Mouse (Mus musculus): Measurements from ENCODE around the gene Gm7347. TPM values are rescaled to one million over a fixed set of nuclear protein-coding genes. Genes with fewer than 3 reads are reported as not detected.
"Not testable (repeated sequence)": the region's sequence is repeated elsewhere in the genome, so short reads cannot be mapped to it uniquely, and the experiment has no call there.

The Gm7347 gene
- polyA plus RNA-seq, 1 experiment, result not detected

DNA sequence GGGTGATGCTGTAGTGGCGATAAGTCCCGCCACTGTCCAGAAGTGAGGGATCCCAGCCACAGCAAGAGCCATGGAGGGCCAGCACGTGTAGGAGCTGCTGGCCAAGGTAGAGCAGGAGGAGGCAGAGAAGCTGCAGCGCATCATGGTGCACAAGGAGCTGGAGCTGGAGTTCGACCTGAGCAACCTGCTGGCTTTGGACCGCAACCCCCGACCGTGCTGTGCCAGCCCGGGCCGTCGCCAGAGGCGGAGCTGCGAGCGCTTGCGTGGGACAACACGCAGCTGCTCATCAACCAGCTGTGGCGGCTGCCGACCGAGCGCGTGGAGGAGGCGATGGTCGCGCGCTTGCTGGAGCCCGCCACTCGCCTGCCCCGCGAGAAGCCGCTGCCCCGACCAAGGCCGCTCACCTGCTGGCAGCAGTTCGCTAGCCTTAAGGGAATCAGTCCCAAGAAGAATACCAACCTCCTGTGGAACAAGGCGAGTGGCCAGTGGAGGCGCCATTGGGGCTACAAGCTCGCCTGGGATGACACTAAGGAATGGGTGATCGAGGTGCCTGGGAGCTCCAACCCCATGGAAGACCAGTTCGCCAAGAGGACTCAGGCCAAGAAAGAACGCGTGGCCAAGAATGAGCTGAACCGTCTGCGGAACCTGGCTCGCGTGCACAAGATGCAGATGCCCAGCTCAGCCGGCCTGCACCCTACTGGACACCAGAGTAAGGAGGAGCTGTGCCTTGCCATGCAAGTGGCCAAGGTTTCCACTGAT, 51.3 kb downstream of the Gm7347 start:
- H3K36me3 ChIP-seq (ENCODE audit: control insufficient read depth, insufficient read depth, low read length, poor library complexity, severe bottlenecking); H3K9ac ChIP-seq (ENCODE audit: low read depth, poor library complexity, severe bottlenecking); H3K27ac ChIP-seq (ENCODE audit: insufficient read depth, low read length); H3K4me1 ChIP-seq (ENCODE audit: control insufficient read depth, insufficient read depth, low read length); H3K27me3 ChIP-seq (ENCODE audit: control insufficient read depth, insufficient read depth, low read length, poor library complexity, severe bottlenecking); H3K9me3 ChIP-seq (replicated peaks; ENCODE audit: control insufficient read depth, insufficient read depth, low read length, poor library complexity, severe bottlenecking): not testable (repeated sequence)
- TF ChIP-seq CTCF (IDR thresholded peaks at IDR 0.05; ENCODE audit: low read depth, low read length), result peak; percentile 14
- peak overlapping the region; percentile 11 for H3K4me3 ChIP-seq (ENCODE audit: low read depth, low read length)

DNA sequence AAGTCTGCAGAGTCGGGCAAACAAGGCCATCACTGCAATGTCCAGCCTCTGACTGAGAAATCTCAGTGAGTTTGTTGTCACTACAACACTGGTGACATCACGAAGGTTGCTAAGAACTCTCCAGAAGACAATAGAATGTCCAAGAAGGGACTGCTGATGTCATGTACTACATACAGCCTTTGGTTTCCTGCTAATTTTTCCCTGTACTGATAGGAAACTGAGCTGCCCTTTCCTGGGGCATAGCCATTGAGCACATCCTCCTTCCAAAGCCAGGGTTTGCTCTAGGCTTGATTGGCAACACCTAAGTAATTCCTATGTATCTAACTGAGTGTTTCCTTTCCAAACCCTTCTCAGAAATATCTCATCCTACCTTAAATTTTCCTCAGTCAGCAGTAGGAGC, 53.7 kb downstream of the Gm7347 start, which contains the start of gene Gm1979:
Gene Gm1979, minus strand, starts transcription at position 101 of the 400 bp plus-strand sequence.
- not testable (repeated sequence) for H3K4me3 ChIP-seq (ENCODE audit: low read depth, low read length); H3K9ac ChIP-seq (ENCODE audit: low read depth, poor library complexity, severe bottlenecking); H3K27ac ChIP-seq (ENCODE audit: insufficient read depth, low read length); H3K36me3 ChIP-seq (ENCODE audit: control insufficient read depth, insufficient read depth, low read length, poor library complexity, severe bottlenecking); H3K27me3 ChIP-seq (ENCODE audit: control insufficient read depth, insufficient read depth, low read length, poor library complexity, severe bottlenecking); H3K9me3 ChIP-seq (replicated peaks; ENCODE audit: control insufficient read depth, insufficient read depth, low read length, poor library complexity, severe bottlenecking); H3K4me1 ChIP-seq (ENCODE audit: control insufficient read depth, insufficient read depth, low read length)

Other genes with a start within 250 kb of the Gm7347 start
- not detected in 2 replicates for gene Gm21663, start 116.2 kb downstream of the Gm7347 start, polyA plus RNA-seq (2011; ENCODE audit: insufficient read depth, insufficient read length, low read depth, missing spikeins)
- not detected in 2 replicates for gene Gm21671, start 104.2 kb downstream of the Gm7347 start, polyA plus RNA-seq (2011; ENCODE audit: insufficient read depth, insufficient read length, low read depth, missing spikeins)
- not detected in 2 replicates for gene Gm21680, start 85.9 kb downstream of the Gm7347 start, polyA plus RNA-seq (2011; ENCODE audit: insufficient read depth, insufficient read length, low read depth, missing spikeins)
- gene Gm21698, start 69.9 kb downstream of the Gm7347 start, polyA plus RNA-seq (2011; ENCODE audit: insufficient read depth, insufficient read length, low read depth, missing spikeins), result not detected in 2 replicates
- gene Gm1979, start 53.8 kb downstream of the Gm7347 start, polyA plus RNA-seq (2011; ENCODE audit: insufficient read depth, insufficient read length, low read depth, missing spikeins), result not detected in 2 replicates
- gene Gm5862, start 35.7 kb downstream of the Gm7347 start, polyA plus RNA-seq (2011; ENCODE audit: insufficient read depth, insufficient read length, low read depth, missing spikeins), result not detected in 2 replicates
- gene Speer4a, start 19.0 kb downstream of the Gm7347 start, polyA plus RNA-seq (2011; ENCODE audit: insufficient read depth, insufficient read length, low read depth, missing spikeins), result not detected in 2 replicates
- not detected in 2 replicates for gene Gm10471, start 30.7 kb upstream of the Gm7347 start, polyA plus RNA-seq (2011; ENCODE audit: insufficient read depth, insufficient read length, low read depth, missing spikeins)
- gene 5031410I06Rik, start 46.8 kb upstream of the Gm7347 start, polyA plus RNA-seq (2011; ENCODE audit: insufficient read depth, insufficient read length, low read depth, missing spikeins), result not detected in 2 replicates
- gene Gm10220, start 62.8 kb upstream of the Gm7347 start, polyA plus RNA-seq (2011; ENCODE audit: insufficient read depth, insufficient read length, low read depth, missing spikeins), result not detected in 2 replicates
- gene Gm7361, start 199.1 kb upstream of the Gm7347 start, polyA plus RNA-seq (2011; ENCODE audit: insufficient read depth, insufficient read length, low read depth, missing spikeins), result not detected in 2 replicates

All from ES-Bruce4 (cell line).